Mouse (Mus musculus): ENCODE results near the gene C2cd4a. TPM values are rescaled to one million over a fixed set of nuclear protein-coding genes. Genes with fewer than 3 reads are reported as not detected.
A peak's percentile ranks its signal among the peaks of the same experiment; 100 is the strongest.

The C2cd4a gene
- polyA plus RNA-seq, 1 experiment from 2014 or later = 0.56 TPM

DNA sequence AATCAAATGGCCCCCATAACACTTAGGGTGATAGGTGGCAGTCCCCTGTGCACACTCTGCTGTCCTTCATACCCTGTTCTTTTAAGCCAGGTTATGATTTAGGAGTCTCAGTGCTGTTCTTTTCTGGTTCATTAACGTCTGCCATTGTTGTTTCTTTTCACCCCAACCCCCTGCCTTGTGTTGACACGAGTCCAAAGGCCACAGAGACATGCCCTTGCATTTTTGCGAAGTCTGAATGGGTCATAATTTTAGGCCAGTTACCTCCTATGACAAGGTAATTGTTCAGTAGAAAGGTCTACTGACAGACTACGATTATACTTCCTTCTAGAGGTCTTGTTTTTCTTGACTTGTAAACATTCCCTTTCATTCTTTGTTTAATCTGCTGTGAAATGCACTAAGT is 31.9 kb upstream of the C2cd4a start:
- Histone ChIP-seq H3K4me3 (replicated peaks; ENCODE audit: low read length) (no peak overlapping the region), H3K36me3 (ENCODE audit: control insufficient read depth, insufficient read depth, low read length) (no peaks in the 10 kb centered on the region), H3K27me3 (ENCODE audit: control insufficient read depth, insufficient read depth, low read length) (no peaks in the 10 kb centered on the region), H3K27ac (ENCODE audit: low read length) (peak overlapping the region; percentile 60; the same call in 1 of the 2 replicates), H3K9ac (ENCODE audit: low read length) (no peak overlapping the region), H3K9me3 (replicated peaks; ENCODE audit: control insufficient read depth, low read length) (no peaks in the 10 kb centered on the region), H3K4me1 (ENCODE audit: control insufficient read depth, insufficient read depth, low read length) (no peaks in the 10 kb centered on the region), H3K4me2 (ENCODE audit: low read depth, low read length) (no peak overlapping the region)
- WGBS = 30% methylated on average over 4 of the region's 4 CpGs
- ATAC-seq (ENCODE audit: insufficient read depth, low FRiP score) = no peak

DNA sequence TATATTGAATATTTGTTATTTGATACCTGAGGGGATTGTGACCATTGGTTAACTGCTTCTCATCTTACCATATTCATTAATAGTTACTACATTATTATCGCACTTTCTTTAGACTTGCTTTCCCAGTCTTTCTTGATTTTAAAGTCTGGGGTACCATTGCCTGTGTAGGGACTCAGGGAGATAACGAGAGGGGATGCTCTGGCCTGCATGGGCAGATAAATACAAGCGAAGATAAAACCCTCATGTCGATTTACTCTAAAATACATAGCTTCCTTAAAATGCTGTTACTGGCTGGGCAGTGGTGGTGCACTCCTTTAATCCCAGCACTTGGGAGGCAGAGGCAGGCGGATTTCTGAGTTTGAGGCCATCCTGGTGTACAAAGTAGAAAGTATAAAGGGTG is 31.2 kb upstream of the C2cd4a start:
- Histone ChIP-seq H3K4me1 (ENCODE audit: control insufficient read depth, insufficient read depth, low read length) (no peaks in the 10 kb centered on the region), H3K9ac (ENCODE audit: low read length) (no peak overlapping the region), H3K27ac (ENCODE audit: low read length) (no peak overlapping the region), H3K4me2 (ENCODE audit: low read depth, low read length) (no peak overlapping the region), H3K4me3 (replicated peaks; ENCODE audit: low read length) (no peak overlapping the region), H3K27me3 (ENCODE audit: control insufficient read depth, insufficient read depth, low read length) (no peaks in the 10 kb centered on the region), H3K9me3 (replicated peaks; ENCODE audit: control insufficient read depth, low read length) (no peaks in the 10 kb centered on the region), H3K36me3 (ENCODE audit: control insufficient read depth, insufficient read depth, low read length) (0 out of 2 replicates have a peak, but pooled peaks cover 2% of the 10 kb centered on the region)
- 93% methylated on average over 5 of the region's 5 CpGs for WGBS
- ATAC-seq (ENCODE audit: insufficient read depth, low FRiP score) = no peak

- 85% methylated on average over 2 of the region's 2 CpGs for WGBS
- H3K9me3 ChIP-seq (replicated peaks; ENCODE audit: control insufficient read depth, low read length) = no peaks in the 10 kb centered on the region
These were observed 28.1 kb upstream of the C2cd4a start for GRCm38 (mm10) chr9:67860273-67860672.

DNA sequence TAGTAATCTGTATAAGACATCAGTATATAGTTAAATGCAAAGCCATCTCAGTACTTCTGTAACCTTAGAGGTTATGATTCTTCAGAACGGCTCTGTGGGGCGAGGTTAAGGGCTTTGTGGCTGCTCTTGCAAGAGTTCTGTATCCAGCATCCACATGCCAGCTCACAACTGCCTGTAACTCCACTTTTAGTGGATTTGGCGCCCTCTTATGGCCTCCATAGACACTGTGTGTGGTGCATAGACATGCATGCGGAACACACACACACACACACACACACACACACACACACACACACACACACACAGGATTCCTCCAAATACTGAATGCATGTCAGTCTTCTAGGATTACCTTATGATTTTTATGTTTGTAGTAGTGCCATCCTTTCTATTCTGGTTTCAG is 19.0 kb upstream of the C2cd4a start:
- no peaks in the 10 kb centered on the region for H3K27me3 ChIP-seq (ENCODE audit: control insufficient read depth, insufficient read depth, low read length)
- no peaks in the 10 kb centered on the region for H3K4me1 ChIP-seq (ENCODE audit: control insufficient read depth, insufficient read depth, low read length)
- H3K9me3 ChIP-seq (replicated peaks; ENCODE audit: control insufficient read depth, low read length) = no peaks in the 10 kb centered on the region
- 83% methylated on average over 4 of the region's 4 CpGs for WGBS
- H3K4me3 ChIP-seq (replicated peaks; ENCODE audit: low read length) = no peak overlapping the region
- no peak overlapping the region for H3K27ac ChIP-seq (ENCODE audit: low read length)
- H3K4me2 ChIP-seq (ENCODE audit: low read depth, low read length) = no peak overlapping the region
- no peak for ATAC-seq (ENCODE audit: insufficient read depth, low FRiP score)
- no peak overlapping the region for H3K9ac ChIP-seq (ENCODE audit: low read length)
- H3K36me3 ChIP-seq (ENCODE audit: control insufficient read depth, insufficient read depth, low read length) = peaks cover 7% of the 10 kb centered on the region; the same call in 1 of the 2 replicates

More at GRCm38 (mm10) chr9:67860273-67860672, 28.1 kb upstream of the C2cd4a start:
- no peak for ATAC-seq (ENCODE audit: insufficient read depth, low FRiP score)
- H3K27ac ChIP-seq (ENCODE audit: low read length) = no peak overlapping the region
- peaks cover 7% of the 10 kb centered on the region; the same call in 1 of the 2 replicates for H3K36me3 ChIP-seq (ENCODE audit: control insufficient read depth, insufficient read depth, low read length)
- no peak overlapping the region for H3K4me2 ChIP-seq (ENCODE audit: low read depth, low read length)
- no peaks in the 10 kb centered on the region for H3K27me3 ChIP-seq (ENCODE audit: control insufficient read depth, insufficient read depth, low read length)
- no peak overlapping the region for H3K9ac ChIP-seq (ENCODE audit: low read length)
- no peak overlapping the region for H3K4me3 ChIP-seq (replicated peaks; ENCODE audit: low read length)
- H3K4me1 ChIP-seq (ENCODE audit: control insufficient read depth, insufficient read depth, low read length) = no peaks in the 10 kb centered on the region

DNA sequence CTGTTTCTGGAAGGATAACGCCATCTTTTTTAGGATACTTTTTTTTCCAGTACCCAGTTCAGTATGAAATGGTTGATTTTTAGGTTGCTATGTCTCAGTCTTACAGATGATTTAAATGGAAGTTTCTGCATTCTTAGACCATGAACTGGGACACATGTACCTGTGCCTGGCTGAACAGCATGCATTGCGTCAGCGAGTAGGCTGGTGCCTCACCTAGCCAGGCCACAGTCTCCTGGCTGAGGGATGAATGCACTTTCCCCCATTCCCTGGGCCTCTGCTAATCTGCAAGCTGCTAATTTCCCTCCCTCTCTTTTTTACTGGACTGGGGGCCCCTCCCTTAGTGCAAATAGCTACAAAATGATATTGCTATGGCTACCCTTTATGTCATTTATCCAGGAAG is 17.7 kb upstream of the C2cd4a start:
- 68% methylated on average over 3 of the region's 3 CpGs for WGBS
- no peaks in the 10 kb centered on the region for H3K9me3 ChIP-seq (replicated peaks; ENCODE audit: control insufficient read depth, low read length)
- H3K4me3 ChIP-seq (replicated peaks; ENCODE audit: low read length) = no peak overlapping the region
- no peak overlapping the region for H3K9ac ChIP-seq (ENCODE audit: low read length)
- H3K27me3 ChIP-seq (ENCODE audit: control insufficient read depth, insufficient read depth, low read length) = no peaks in the 10 kb centered on the region
- peak overlapping the region; percentile 79; the same call in 1 of the 2 replicates for H3K27ac ChIP-seq (ENCODE audit: low read length)
- H3K36me3 ChIP-seq (ENCODE audit: control insufficient read depth, insufficient read depth, low read length) = 0 out of 2 replicates have a peak, but pooled peaks cover 2% of the 10 kb centered on the region
- no peaks in the 10 kb centered on the region for H3K4me1 ChIP-seq (ENCODE audit: control insufficient read depth, insufficient read depth, low read length)
- no peak overlapping the region for H3K4me2 ChIP-seq (ENCODE audit: low read depth, low read length)
- peak; percentile 96 for ATAC-seq (ENCODE audit: insufficient read depth, low FRiP score)

DNA sequence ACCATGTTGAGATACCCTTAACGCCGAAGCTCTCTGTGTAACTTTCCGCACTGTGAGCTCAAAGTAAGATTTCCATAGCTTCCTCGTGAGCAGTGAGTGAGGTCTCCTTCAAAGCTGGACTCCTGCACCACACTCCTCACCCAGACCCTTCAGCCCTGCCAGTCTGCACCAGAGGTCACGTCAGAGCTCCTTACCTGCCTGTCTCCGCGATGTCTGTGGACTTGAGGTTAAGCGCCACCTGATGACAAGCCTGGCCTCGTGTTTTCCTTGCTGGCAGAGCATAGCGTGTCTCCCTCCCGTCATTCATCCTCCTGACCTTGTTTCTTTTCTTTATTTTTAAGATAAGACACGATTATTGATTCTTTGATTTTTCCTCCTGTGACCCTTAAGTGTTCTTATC is 17.3 kb upstream of the C2cd4a start:
- WGBS = 69% methylated on average over 12 of the region's 12 CpGs
- H3K9ac ChIP-seq (ENCODE audit: low read length) = no peak overlapping the region

GRCm38 (mm10) chr9:67847606-67848005 is 15.5 kb upstream of the C2cd4a start:
- Histone ChIP-seq H3K4me3 (replicated peaks; ENCODE audit: low read length) (no peak overlapping the region), H3K27ac (ENCODE audit: low read length) (no peak overlapping the region), H3K9me3 (replicated peaks; ENCODE audit: control insufficient read depth, low read length) (no peaks in the 10 kb centered on the region), H3K4me1 (ENCODE audit: control insufficient read depth, insufficient read depth, low read length) (0 out of 2 replicates have a peak, but pooled peaks cover 3% of the 10 kb centered on the region), H3K4me2 (ENCODE audit: low read depth, low read length) (no peak overlapping the region), H3K36me3 (ENCODE audit: control insufficient read depth, insufficient read depth, low read length) (no peaks in the 10 kb centered on the region), H3K27me3 (ENCODE audit: control insufficient read depth, insufficient read depth, low read length) (no peaks in the 10 kb centered on the region), H3K9ac (ENCODE audit: low read length) (no peak overlapping the region)
- ATAC-seq (ENCODE audit: insufficient read depth, low FRiP score) = no peak
- 94% methylated on average over 3 of the region's 3 CpGs for WGBS

More for the DNA sequence above, 17.3 kb upstream of the C2cd4a start:
- Histone ChIP-seq H3K4me3 (replicated peaks; ENCODE audit: low read length) (no peak overlapping the region), H3K4me1 (ENCODE audit: control insufficient read depth, insufficient read depth, low read length) (no peaks in the 10 kb centered on the region), H3K27ac (ENCODE audit: low read length) (peak overlapping the region; percentile 79), H3K9me3 (replicated peaks; ENCODE audit: control insufficient read depth, low read length) (no peaks in the 10 kb centered on the region), H3K36me3 (ENCODE audit: control insufficient read depth, insufficient read depth, low read length) (no peaks in the 10 kb centered on the region), H3K27me3 (ENCODE audit: control insufficient read depth, insufficient read depth, low read length) (no peaks in the 10 kb centered on the region), H3K4me2 (ENCODE audit: low read depth, low read length) (0 out of 2 replicates have a peak overlapping the region, but pooled peaks have one; percentile 27)
- peak; percentile 60; the same call in 1 of the 2 replicates for ATAC-seq (ENCODE audit: insufficient read depth, low FRiP score)

- Histone ChIP-seq H3K4me3 (replicated peaks; ENCODE audit: low read length) (no peak overlapping the region), H3K9ac (ENCODE audit: low read length) (no peak overlapping the region), H3K27me3 (ENCODE audit: control insufficient read depth, insufficient read depth, low read length) (no peaks in the 10 kb centered on the region), H3K27ac (ENCODE audit: low read length) (no peak overlapping the region), H3K4me1 (ENCODE audit: control insufficient read depth, insufficient read depth, low read length) (0 out of 2 replicates have a peak, but pooled peaks cover 6% of the 10 kb centered on the region), H3K4me2 (ENCODE audit: low read depth, low read length) (no peak overlapping the region), H3K36me3 (ENCODE audit: control insufficient read depth, insufficient read depth, low read length) (no peaks in the 10 kb centered on the region), H3K9me3 (replicated peaks; ENCODE audit: control insufficient read depth, low read length) (no peaks in the 10 kb centered on the region)
- WGBS = 94% methylated on average over 2 of the region's 2 CpGs
- ATAC-seq (ENCODE audit: insufficient read depth, low FRiP score) = no peak
These were observed 14.0 kb upstream of the C2cd4a start for GRCm38 (mm10) chr9:67846089-67846488.

DNA sequence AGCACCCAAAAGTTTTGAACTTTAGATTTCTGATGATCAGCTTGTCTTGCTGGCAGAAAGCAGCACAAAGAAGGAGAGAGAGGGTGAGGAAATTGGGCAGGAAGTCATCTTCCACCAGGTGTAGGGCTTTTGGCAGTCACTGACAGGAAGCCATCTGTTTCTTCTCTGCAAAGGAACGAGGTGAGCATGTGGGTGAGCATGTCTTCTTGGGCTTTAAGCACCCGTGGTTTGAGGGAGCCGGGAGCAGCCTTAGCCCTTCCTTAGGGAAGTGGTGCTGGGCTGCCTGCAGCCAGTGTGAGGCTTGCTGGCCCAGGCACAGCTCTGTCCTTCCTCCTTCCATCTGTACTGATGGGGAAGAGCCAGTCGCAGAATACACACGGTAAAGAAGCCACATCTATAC is 13.5 kb upstream of the C2cd4a start:
- Histone ChIP-seq H3K27ac (ENCODE audit: low read length) (no peak overlapping the region), H3K36me3 (ENCODE audit: control insufficient read depth, insufficient read depth, low read length) (no peaks in the 10 kb centered on the region), H3K9ac (ENCODE audit: low read length) (no peak overlapping the region), H3K4me2 (ENCODE audit: low read depth, low read length) (no peak overlapping the region), H3K4me3 (replicated peaks; ENCODE audit: low read length) (no peak overlapping the region), H3K27me3 (ENCODE audit: control insufficient read depth, insufficient read depth, low read length) (no peaks in the 10 kb centered on the region), H3K4me1 (ENCODE audit: control insufficient read depth, insufficient read depth, low read length) (peaks cover 9% of the 10 kb centered on the region; the same call in 1 of the 2 replicates), H3K9me3 (replicated peaks; ENCODE audit: control insufficient read depth, low read length) (no peaks in the 10 kb centered on the region)
- ATAC-seq (ENCODE audit: insufficient read depth, low FRiP score) = no peak
- 49% methylated on average over 5 of the region's 5 CpGs for WGBS

All from stomach, embryonic 16.5 days (tissue).